Mouse (Mus musculus): Measurements from ENCODE around the gene Vdr.

Gene Vdr

GRCm38 (mm10) chr15:97880441-97880840 lies 30.0 kb downstream of the Vdr start:
- CTCF ChIA-PET, result no interaction called here

DNA sequence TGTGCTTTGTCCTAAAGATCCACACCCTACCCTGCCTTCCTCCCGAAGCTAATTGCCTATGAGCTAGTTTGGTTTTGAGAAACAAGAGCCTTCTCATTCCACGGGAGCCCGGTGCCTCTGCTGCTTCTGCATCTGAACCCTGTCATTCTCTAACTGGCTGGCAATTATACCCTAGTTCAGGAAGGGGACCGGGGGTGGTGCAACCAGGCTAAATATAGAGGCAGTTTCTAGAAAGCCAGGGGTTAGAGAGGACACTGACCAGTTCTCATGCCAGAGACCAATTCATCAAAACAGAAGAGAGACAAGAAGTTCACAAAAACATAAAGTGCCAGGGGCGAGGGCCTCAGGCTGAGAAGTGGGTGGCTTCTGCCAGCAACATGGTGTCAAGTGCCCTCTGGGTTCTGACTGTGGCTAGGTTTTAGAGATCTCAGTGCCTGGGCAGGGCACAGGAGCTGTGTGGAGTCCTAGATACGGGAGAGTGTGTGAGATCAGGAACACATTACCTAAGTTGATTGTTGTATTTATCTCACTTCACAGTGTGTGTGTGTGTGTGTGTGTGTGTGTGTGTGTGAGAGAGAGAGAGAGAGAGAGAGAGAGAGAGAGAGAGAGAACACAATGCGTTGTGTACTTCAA lies 31.6 kb downstream of the Vdr start:
- CTCF ChIA-PET, result no interaction called here

DNA sequence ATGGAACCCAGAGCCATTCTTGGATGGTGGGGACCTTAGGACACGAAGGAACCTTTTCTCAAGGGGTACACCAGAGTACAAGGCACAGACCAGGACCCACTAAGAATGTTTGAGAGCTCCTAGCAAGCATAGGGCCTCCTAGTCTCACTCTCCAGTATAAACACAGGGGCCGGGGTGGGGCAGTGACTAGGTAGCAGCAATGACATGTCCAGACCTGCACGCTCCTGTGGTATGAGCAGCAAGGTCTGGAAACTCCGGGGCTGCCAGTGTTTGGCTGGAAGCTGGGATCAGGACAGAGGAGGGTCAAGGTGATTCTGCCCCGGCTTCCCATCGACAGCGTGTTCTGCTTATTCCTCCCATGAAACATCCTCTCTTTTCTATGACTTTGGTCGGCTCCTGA lies 34.6 kb downstream of the Vdr start:
- CTCF ChIA-PET, result no interaction called here

DNA sequence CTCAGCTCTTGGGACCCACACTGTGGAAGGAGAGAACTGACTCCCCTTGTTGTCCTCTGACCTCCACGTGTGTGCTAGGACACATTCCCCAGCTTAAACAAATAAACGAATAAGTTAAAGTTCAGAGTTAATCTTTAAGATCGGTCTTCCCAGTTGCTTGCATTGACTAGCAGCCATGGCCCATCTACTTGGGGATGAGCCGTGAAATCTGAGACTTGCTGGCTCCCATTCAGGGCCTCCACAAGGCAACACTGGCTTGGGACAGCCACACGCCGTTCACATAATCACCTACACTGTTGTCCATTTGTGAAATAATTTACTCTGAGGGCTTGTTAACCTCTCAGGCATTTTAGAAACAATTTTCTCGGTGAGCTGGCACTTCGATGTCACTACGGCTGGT lies 36.7 kb downstream of the Vdr start:
- CTCF ChIA-PET, result no interaction called here

- CTCF ChIA-PET, result no interaction called here
Observed at GRCm38 (mm10) chr15:97872161-97872560, 38.3 kb downstream of the Vdr start.

GRCm38 (mm10) chr15:97871055-97872030 lies 39.1 kb downstream of the Vdr start:
- CTCF ChIA-PET, result no interaction called here

DNA sequence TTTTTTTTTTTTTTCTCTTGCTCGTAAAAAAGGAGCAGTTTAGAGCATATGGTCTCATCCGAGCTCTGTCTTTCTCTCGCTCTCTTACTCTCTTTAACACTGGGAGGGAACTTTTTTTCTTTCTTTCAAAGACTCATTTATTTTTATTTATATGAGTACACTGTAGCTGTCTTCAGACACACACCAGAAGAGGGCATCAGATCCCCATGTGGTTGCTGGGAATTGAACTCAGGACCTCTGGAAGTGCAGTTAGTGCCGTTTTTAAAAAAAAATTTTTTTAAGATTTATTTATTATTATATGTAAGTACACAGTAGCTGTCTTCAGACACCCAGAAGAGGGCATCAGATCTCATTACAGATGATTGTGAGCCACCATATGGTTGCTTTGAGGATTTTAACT lies 40.3 kb downstream of the Vdr start:
- CTCF ChIA-PET, result interaction anchor here (0.6 kb wide), 1 partner anchor 641 kb away, joined by 10 read pairs; no protein-coding TSS in a partner anchor

GRCm38 (mm10) chr15:97868985-97869384 lies 41.4 kb downstream of the Vdr start:
- CTCF ChIA-PET, result interaction anchor here (0.5 kb wide), 1 partner anchor 417 kb away, joined by 5 read pairs; no protein-coding TSS in a partner anchor

- CTCF ChIA-PET, result no interaction called here
Observed at GRCm38 (mm10) chr15:97865988-97866387, 44.4 kb downstream of the Vdr start.

DNA sequence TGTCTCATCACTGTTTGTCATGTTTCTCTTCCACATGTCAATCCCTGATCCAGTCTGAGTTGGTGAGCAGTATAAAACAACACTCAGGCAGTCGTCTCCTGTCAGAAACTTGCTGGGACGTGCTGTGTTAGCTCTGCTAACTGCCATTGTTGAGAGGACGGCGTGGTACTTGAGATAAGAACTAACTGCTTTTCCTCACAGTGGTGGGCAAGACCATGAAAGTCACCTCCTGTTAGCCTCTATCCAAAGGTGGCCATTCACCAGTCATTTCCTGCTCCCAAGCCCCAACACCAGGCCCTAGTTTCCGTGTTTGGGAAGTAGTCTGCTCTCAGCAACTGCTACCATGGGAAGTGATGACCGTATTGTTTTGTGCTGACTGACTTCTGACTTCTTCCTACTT lies 45.3 kb downstream of the Vdr start:
- CTCF ChIA-PET, result no interaction called here

DNA sequence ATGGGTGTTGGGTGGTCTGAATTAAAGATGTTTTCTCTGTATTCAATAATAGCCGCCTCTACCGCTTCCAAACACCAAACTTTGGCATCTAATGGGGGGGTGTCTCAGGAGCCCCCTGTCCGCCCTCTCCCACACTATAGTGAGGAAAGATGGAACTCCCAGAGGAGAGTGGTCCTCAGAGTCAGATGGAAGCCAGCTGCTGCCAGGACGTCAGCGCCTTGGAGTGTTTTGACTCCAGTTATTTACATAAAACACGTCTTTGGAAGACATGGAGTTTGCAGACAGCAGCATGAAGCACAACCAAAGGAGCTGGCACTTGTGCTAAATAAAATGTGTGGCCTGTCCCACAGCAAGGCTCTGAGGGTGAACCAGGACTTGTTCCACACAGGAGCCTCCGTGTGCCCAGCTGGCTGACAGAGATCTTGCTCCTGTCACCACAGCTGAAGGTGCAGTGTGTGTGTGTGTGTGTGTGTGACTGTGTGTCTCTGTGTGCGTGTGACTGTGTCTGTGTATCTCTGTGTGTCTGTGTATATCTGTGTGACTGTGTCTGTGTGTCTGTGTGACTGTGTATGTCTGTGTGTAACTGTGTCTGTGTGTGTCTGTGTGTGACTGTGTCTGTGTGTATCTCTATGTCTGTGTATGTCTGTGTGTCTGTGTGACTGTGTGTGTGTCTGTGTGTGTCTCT lies 45.9 kb downstream of the Vdr start:
- CTCF ChIA-PET, result no interaction called here

DNA sequence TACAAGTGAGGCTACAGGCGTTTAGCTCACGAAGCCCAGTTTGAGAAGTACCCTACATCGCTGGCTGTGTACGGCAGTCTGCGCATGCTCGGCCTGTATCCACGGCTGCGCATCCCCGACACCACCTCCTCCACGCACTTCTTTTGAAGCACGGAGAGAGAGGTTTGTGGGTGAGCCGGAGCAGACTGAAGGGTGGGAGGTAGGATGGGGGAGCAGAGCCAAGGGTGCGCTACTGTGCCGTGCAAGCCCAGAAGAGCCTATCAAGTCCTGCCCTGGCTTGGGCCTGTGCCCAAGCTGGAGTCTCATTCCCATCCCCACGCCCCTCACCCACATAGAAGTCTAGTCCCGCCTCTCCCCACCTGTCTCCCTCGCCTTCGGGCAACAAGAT lies 46.9 kb downstream of the Vdr start:
- CTCF ChIA-PET, result no interaction called here

- CTCF ChIA-PET, result no interaction called here
Observed at GRCm38 (mm10) chr15:97862881-97863493, 47.4 kb downstream of the Vdr start.

GRCm38 (mm10) chr15:97860353-97860752 lies 50.1 kb downstream of the Vdr start:
- CTCF ChIA-PET, result no interaction called here

DNA sequence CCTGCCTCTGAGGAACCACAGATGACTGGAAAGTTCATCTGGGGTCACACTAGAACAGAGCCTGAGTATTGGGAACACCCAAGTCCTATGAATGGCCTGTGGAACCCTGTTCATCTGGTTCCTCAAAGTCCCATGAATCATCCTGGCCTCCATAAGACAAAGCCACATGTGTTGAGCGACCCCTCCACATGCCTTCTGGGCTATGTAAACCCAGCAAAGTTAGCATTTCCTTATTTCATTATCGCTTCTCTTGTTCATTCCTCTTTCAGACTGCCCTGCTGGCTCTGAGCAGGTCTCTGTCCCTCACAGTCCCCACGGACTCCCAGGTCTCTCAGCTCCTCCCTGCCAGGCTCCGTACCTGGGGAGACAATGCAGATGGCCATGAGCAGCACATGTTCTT lies 52.0 kb downstream of the Vdr start:
- CTCF ChIA-PET, result no interaction called here

- CTCF ChIA-PET, result interaction anchor here (0.5 to 0.6 kb wide), 2 partner anchors 30 to 193 kb away, joined by 3 to 4 read pairs; no protein-coding TSS in a partner anchor
Observed at GRCm38 (mm10) chr15:97854551-97854950, 55.9 kb downstream of the Vdr start.

DNA sequence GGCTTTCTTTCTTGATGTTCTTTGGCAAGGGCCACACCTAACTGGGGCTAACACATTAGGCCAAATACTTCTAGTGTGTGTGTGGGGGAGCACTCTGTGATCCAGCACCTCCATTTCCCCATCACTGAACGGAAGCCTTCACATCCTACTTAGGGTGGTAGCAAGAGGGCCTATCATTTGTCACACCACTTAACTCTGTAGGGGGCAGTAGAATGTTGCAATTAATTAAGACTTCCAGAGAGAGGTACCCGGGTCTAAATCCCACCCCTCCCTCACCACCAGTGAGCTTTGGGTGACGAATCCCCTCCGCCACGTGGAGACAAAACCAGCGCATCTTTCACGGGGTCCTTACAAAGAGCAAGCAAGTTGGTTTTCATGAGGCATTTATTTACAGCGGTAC lies 56.4 kb downstream of the Vdr start:
- CTCF ChIA-PET, result interaction anchor here (0.6 kb wide), 1 partner anchor 29 kb away, joined by 4 read pairs; no protein-coding TSS in a partner anchor

DNA sequence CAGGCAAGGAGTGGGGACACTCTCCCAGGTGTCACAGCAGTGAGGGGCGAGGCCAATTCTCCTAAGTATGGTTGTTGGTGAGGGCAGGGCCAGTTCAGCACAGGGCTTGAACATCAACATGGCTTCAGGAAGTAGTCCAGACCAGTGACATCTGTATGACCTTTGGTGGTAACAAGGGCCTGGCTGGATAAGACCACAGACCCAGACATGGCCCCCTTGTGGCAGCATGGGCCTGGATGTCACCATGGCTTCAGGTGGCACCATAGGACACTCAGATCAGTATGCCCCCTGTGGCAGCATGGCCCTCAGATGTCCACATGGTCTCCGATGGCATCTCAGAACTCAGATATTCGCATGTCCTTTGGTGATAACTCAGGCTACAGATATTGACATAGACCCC lies 58.1 kb downstream of the Vdr start:
- CTCF ChIA-PET, result no interaction called here

GRCm38 (mm10) chr15:97851011-97851410 lies 59.4 kb downstream of the Vdr start:
- CTCF ChIA-PET, result interaction anchor here (0.8 to 1.7 kb wide), 5 partner anchors 22 to 100 kb away, joined by 3 to 6 read pairs (median 4); no protein-coding TSS in a partner anchor

GRCm38 (mm10) chr15:97850441-97850840 lies 60.0 kb downstream of the Vdr start:
- CTCF ChIA-PET, result interaction anchor here (0.8 to 1.7 kb wide), 5 partner anchors 21 to 99 kb away, joined by 3 to 6 read pairs (median 4); no protein-coding TSS in a partner anchor

DNA sequence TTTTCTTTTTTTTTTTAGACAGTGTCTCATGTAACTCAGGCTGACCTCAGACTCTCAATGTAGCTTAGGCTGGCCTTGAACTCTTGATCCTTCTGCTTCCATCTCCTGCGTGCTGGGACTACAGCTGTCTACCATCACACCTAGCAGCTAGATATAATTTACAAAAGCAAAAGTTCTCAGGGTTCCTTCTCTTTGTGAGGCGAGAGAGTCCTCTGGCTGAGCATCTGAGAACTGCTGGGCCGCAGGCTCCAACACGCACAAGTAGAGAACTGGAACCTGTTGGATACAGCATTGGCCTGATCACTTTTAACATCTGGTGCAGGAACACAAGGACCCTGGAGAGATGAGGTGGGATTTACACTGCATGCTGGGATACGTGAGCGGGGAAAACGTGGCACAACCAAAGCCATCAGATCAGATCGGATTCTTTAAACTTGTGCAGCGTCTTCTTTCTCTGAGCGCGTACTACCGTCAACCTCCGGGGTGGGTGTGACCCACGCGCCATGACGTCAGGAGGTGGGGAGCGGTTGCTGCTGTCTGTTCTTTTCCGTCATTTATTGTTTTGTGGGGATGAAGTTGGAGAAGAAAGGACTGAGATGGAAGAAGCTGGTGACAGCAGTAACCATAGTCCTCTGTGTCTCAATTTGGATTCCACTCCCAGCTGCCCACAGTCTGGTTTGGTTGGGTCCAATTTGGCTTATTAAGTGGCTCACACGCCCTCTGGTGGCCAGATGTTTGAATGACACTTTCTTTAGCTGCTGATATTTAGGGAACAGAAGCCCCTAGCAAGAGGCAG lies 61.1 kb downstream of the Vdr start:
- CTCF ChIA-PET, result interaction anchor here (0.6 to 1.9 kb wide), 9 partner anchors 12 to 108 kb away, joined by 3 to 11 read pairs (median 4); no protein-coding TSS in a partner anchor
